Mouse (Mus musculus): ENCODE data around the gene Hsfy2. TPM values are rescaled to one million over a fixed set of nuclear protein-coding genes. Genes with fewer than 3 reads are reported as not detected.

The Hsfy2 gene
- not detected in 2 replicates for polyA plus RNA-seq (2012; rRNA removed)

DNA sequence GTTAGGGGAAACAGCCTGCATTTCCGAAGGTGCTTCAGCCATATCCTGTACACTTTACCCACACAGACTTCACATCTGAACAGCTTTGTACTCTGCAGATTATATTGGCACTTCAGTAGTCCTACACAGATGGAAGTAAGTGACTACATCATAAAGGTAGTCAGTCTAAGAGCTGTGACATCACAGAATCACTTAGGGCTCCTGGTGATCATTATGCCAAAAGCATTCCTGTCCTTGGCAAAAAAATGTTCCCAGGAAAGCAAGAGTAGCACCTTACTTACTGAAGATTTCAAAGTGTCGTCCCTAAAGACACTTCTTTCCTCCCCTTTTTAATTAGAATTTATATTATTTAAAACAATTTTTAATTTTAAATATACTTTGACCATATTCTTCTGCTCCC, at the start of gene Hsfy2:
Gene Hsfy2 (minus strand): TSS at position 101 of the 400 bp plus-strand sequence.
- Histone ChIP-seq H3K4me1 (ENCODE audit: control insufficient read depth, insufficient read depth, low read length) (no peaks in the 10 kb centered on the region), H3K4me3 (replicated peaks; ENCODE audit: extremely low read depth, low read depth, low read length) (no peak within 1 kb of the TSS)
- TF ChIP-seq CTCF (IDR thresholded peaks at IDR 0.05; ENCODE audit: insufficient read depth, low read length): no peak
- DNase-seq: no peak
- 79% methylated on average over 2 of the region's 2 CpGs for WGBS

GRCm38 (mm10) chr1:56685053-56685557, 47.9 kb upstream of the Hsfy2 start:
- Histone ChIP-seq H3K4me1 (ENCODE audit: control insufficient read depth, insufficient read depth, low read length) (no peaks in the 10 kb centered on the region), H3K4me3 (replicated peaks; ENCODE audit: extremely low read depth, low read depth, low read length) (no peak overlapping the region)
- WGBS: 84% methylated on average over 1 of the region's 1 CpGs
- TF ChIP-seq POLR2A (IDR thresholded peaks at IDR 0.05; ENCODE audit: borderline replicate concordance, extremely low read depth, low read depth, low read length) (no peak), CTCF (IDR thresholded peaks at IDR 0.05; ENCODE audit: insufficient read depth, low read length) (no peak)
- DNase-seq: no peak

DNA sequence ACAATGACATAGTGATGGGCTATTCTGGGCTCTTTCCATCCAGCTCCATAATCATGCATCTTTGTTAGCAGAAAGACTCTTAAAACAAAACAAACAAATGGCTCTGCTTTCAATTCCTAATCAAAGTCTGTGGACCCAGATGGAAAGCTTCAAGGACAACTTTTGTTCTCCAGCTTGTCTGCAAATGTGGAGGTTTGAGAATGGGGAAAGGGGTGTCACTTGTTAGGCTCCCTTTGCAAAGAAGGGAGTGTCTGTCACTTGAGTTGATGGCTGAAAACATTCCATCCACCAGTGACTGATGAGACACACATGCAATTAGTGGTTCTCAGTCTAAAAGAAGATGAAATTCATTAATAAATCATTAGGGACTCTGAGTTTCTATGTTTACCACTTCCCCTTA, 47.3 kb upstream of the Hsfy2 start:
- Histone ChIP-seq H3K4me1 (ENCODE audit: control insufficient read depth, insufficient read depth, low read length) (no peaks in the 10 kb centered on the region), H3K4me3 (replicated peaks; ENCODE audit: extremely low read depth, low read depth, low read length) (no peak overlapping the region)
- no peak for DNase-seq
- TF ChIP-seq CTCF (IDR thresholded peaks at IDR 0.05; ENCODE audit: insufficient read depth, low read length) (no peak), POLR2A (IDR thresholded peaks at IDR 0.05; ENCODE audit: borderline replicate concordance, extremely low read depth, low read depth, low read length) (no peak)

DNA sequence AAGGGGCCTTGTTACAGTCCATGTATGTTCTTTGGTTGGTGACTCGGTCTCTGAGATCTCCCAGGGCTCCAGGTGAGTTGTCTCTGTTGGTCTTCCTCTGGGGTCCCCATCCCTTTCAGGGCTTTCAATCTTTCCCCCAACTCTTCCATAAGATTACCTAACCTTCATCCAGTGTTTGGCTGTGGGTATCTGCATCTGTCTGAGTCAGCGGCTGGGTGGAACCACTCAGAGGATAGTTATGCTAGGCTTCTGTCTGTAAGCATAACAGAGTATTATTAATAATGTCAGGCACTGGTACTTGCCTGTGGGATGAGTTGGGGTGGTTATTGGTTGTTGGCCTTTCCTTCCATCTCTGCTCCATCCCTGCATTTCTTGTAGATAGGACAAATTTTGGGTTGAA, 44.0 kb upstream of the Hsfy2 start:
- H3K4me3 ChIP-seq (replicated peaks; ENCODE audit: extremely low read depth, low read depth, low read length): no peak overlapping the region
- H3K4me1 ChIP-seq (ENCODE audit: control insufficient read depth, insufficient read depth, low read length): no peaks in the 10 kb centered on the region
- 73% methylated on average over 2 of the region's 2 CpGs for WGBS
- no peak for DNase-seq
- TF ChIP-seq POLR2A (IDR thresholded peaks at IDR 0.05; ENCODE audit: borderline replicate concordance, extremely low read depth, low read depth, low read length) (no peak), CTCF (IDR thresholded peaks at IDR 0.05; ENCODE audit: insufficient read depth, low read length) (no peak)

DNA sequence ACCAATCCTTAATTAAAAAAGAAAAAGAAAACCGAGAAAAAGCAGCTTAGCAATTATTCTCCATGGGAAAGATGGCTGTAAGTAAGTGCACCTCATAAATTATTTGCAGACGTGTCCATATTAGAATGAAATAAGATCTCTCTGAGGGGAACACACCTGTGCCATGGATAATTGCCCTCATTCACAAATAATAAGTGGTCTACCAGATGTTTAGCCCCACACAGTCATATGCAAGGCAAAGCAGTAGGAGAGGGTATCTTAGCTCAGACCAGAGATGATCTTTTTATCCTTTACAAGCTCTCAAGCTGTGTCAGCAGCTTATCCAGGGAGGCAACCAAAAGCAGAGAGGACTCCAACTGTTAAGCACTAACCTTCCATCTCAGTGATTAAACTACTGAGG, 38.0 kb upstream of the Hsfy2 start:
- DNase-seq: no peak
- Histone ChIP-seq H3K4me3 (replicated peaks; ENCODE audit: extremely low read depth, low read depth, low read length) (no peak overlapping the region), H3K4me1 (ENCODE audit: control insufficient read depth, insufficient read depth, low read length) (no peaks in the 10 kb centered on the region)
- 55% methylated on average over 2 of the region's 2 CpGs for WGBS
- TF ChIP-seq CTCF (IDR thresholded peaks at IDR 0.05; ENCODE audit: insufficient read depth, low read length) (no peak), POLR2A (IDR thresholded peaks at IDR 0.05; ENCODE audit: borderline replicate concordance, extremely low read depth, low read depth, low read length) (no peak)

DNA sequence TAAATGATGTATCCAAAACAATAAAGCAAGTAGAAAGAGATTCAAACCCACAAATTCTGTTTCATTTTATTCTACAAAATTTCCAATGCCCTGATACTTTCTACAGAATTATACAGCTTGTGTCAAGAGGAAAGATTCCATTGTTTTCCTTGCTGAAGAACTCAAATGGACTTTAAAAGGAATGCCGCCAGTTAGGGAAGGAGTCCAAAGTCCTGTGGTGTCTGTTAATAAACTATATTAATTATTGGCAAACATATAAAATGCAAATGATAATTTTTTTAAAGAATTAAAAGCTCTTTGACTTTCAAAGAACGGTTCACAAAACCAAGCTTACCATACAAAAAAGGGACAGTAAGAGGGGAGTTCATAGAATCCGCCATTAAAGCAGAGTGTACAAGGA, 37.4 kb upstream of the Hsfy2 start:
- TF ChIP-seq POLR2A (IDR thresholded peaks at IDR 0.05; ENCODE audit: borderline replicate concordance, extremely low read depth, low read depth, low read length): no peak
- TF ChIP-seq CTCF (IDR thresholded peaks at IDR 0.05; ENCODE audit: insufficient read depth, low read length): no peak
- H3K4me3 ChIP-seq (replicated peaks; ENCODE audit: extremely low read depth, low read depth, low read length): no peak overlapping the region
- WGBS: 82% methylated on average over 3 of the region's 3 CpGs
- DNase-seq: no peak
- no peaks in the 10 kb centered on the region for H3K4me1 ChIP-seq (ENCODE audit: control insufficient read depth, insufficient read depth, low read length)

GRCm38 (mm10) chr1:56671241-56671945, 34.2 kb upstream of the Hsfy2 start:
- no peak overlapping the region for H3K4me3 ChIP-seq (replicated peaks; ENCODE audit: extremely low read depth, low read depth, low read length)
- no peaks in the 10 kb centered on the region for H3K4me1 ChIP-seq (ENCODE audit: control insufficient read depth, insufficient read depth, low read length)
- WGBS: 47% methylated on average over 8 of the region's 8 CpGs
- DNase-seq: no peak
- TF ChIP-seq POLR2A (IDR thresholded peaks at IDR 0.05; ENCODE audit: borderline replicate concordance, extremely low read depth, low read depth, low read length): no peak
- no peak for TF ChIP-seq CTCF (IDR thresholded peaks at IDR 0.05; ENCODE audit: insufficient read depth, low read length)

GRCm38 (mm10) chr1:56670509-56670908, 33.3 kb upstream of the Hsfy2 start:
- TF ChIP-seq POLR2A (IDR thresholded peaks at IDR 0.05; ENCODE audit: borderline replicate concordance, extremely low read depth, low read depth, low read length) (no peak), CTCF (IDR thresholded peaks at IDR 0.05; ENCODE audit: insufficient read depth, low read length) (no peak)
- H3K4me3 ChIP-seq (replicated peaks; ENCODE audit: extremely low read depth, low read depth, low read length): no peak overlapping the region
- DNase-seq: no peak
- WGBS: 70% methylated on average over 5 of the region's 5 CpGs
- H3K4me1 ChIP-seq (ENCODE audit: control insufficient read depth, insufficient read depth, low read length): no peaks in the 10 kb centered on the region

DNA sequence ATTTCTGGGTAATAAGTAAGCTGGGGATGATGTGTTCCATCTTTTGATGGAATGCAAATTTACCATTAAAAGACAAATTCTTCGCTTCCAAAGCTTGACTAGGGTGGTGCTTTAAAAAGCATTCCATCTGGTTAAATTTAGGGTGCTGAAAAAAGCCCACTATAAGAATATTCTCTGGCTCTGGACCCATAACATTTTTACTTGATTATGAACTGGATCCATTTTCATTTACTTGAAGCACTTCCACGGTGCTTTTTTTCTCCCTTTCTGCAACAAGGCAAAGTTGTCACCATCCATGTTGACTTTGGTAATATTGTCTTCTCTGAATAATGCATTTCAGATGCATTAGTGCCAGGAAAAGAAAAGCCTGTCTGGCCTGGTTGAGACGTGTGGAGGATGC, 27.4 kb upstream of the Hsfy2 start:
- Histone ChIP-seq H3K4me1 (ENCODE audit: control insufficient read depth, insufficient read depth, low read length) (no peaks in the 10 kb centered on the region), H3K4me3 (replicated peaks; ENCODE audit: extremely low read depth, low read depth, low read length) (no peak overlapping the region)
- DNase-seq: no peak
- WGBS: 59% methylated on average over 3 of the region's 3 CpGs
- TF ChIP-seq CTCF (IDR thresholded peaks at IDR 0.05; ENCODE audit: insufficient read depth, low read length): no peak
- no peak for TF ChIP-seq POLR2A (IDR thresholded peaks at IDR 0.05; ENCODE audit: borderline replicate concordance, extremely low read depth, low read depth, low read length)

DNA sequence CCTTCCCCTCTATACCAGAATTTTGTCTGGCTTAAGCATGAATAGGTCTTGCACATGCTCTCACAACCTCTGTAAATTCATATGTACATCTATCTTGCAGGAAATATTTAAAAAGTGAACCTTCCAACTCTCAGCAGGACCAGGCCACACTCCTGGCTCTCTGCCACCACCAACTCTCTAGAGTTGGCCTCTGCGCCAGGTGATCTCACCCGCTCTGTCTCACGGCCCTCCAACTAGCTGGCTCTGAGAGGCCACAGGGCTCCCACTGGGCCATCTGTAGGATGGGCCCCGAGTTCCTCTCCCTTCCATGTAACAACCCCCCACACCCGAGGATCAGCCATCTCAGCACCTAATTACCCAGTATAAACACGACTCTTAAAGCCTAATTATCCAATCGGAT, 10.4 kb downstream of the Hsfy2 start:
- Histone ChIP-seq H3K4me1 (ENCODE audit: control insufficient read depth, insufficient read depth, low read length) (no peaks in the 10 kb centered on the region), H3K4me3 (replicated peaks; ENCODE audit: extremely low read depth, low read depth, low read length) (no peak overlapping the region)
- no peak for TF ChIP-seq CTCF (IDR thresholded peaks at IDR 0.05; ENCODE audit: insufficient read depth, low read length)
- TF ChIP-seq POLR2A (IDR thresholded peaks at IDR 0.05; ENCODE audit: borderline replicate concordance, extremely low read depth, low read depth, low read length): no peak
- 73% methylated on average over 7 of the region's 7 CpGs for WGBS
- no peak for DNase-seq

Measured in lung, adult 2 months (tissue).